Mouse (Mus musculus) gastrocnemius, postnatal 10 days (tissue): ENCODE measurements around the gene Jsrp1. TPM values are rescaled to one million over a fixed set of nuclear protein-coding genes. Genes with fewer than 3 reads are reported as not detected.
A peak's percentile ranks its signal among the peaks of the same experiment; 100 is the strongest.

ENCODE experiments used
- DNase-seq: peaks from one replicate; pipeline ENCODE4 v3.0.0; 2021; ENCODE audit warnings: mixed read lengths
- long read RNA-seq, 2 experiments: library from polyadenylated mRNA; stranded (forward); transcript quantifications; one replicate each; pipeline ENCODE4 v2.0.0; 2021
- total RNA-seq, 2 experiments: library from RNA; stranded (reverse); gene quantifications; 2 replicates each; pipeline ENCODE4 v1.2.3; 2021

Gene Jsrp1
- 100 to 1,000 TPM; 289 to 339 TPM for total RNA-seq
- long read RNA-seq, experiment 1, transcript Jsrp1-203 (7 exons, 1,108 nt), result major isoform, 192 of 309 reads
- long read RNA-seq, experiment 1, partial matches to known transcripts, result 68 of 309 reads
- long read RNA-seq, experiment 1, other reads (novel, unspliced or antisense), result 49 of 309 reads
- long read RNA-seq, experiment 2, transcript Jsrp1-203 (7 exons, 1,108 nt), result major isoform, 202 of 347 reads
- long read RNA-seq, experiment 2, partial matches to known transcripts, result 61 of 347 reads
- long read RNA-seq, experiment 2, other reads (novel, unspliced or antisense), result 84 of 347 reads

- DNase-seq, result peak; percentile 71
Measured at GRCm38 (mm10) chr10:80813366-80813765, at the start of gene Jsrp1. TSS of gene Jsrp1 (minus strand) at chr10:80813498.

DNA sequence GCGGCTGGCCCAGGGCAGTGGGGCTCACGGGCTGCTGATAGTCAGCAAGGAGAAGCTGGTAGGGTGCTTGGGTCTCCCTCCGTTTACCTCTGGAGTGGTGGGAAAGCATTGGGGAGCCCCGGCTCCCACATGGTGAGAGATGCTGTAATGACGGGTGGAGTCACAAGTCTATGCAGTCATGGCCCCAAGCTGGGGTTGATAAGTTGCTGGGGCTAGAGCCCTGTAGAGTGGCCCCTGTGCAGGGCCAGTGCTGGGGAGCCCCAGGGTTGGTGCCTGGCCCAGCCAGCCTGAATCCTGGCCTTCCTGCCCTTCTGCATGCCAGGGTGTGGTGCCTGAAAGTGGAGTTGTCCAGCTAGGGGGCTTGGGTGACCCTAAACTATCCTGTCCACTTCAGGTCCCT lies 49.0 kb upstream of the Jsrp1 start:
- DNase-seq, result no peak

- no peak for DNase-seq
Measured at GRCm38 (mm10) chr10:80858350-80858935, 45.1 kb upstream of the Jsrp1 start.

GRCm38 (mm10) chr10:80857848-80858247 lies 44.5 kb upstream of the Jsrp1 start:
- no peak for DNase-seq

DNA sequence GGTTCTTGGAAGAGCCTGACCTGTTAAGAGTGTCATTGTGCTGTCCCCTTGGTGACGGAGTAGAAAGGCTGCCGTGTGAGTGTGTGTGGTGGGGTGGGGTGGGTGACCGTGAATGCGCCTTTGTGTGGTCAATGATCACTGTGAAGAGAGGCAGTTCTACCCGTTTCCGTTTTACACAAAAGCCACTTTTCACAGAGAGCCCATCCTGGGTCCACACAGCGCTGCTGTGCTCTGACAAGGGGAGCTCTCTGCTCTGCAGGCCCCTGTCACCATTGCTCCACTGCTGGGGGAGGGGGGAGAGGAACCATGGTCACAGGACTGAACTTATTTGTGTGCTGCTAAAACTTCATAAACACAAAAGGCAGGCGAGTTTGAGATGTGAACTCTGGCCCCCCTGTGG lies 44.1 kb upstream of the Jsrp1 start:
- no peak for DNase-seq

GRCm38 (mm10) chr10:80856908-80857307 lies 43.6 kb upstream of the Jsrp1 start:
- DNase-seq, result no peak

- DNase-seq, result no peak
Measured at GRCm38 (mm10) chr10:80856267-80856666, 43.0 kb upstream of the Jsrp1 start.

- DNase-seq, result no peak
Measured at GRCm38 (mm10) chr10:80855749-80856073, 42.4 kb upstream of the Jsrp1 start.

GRCm38 (mm10) chr10:80854913-80855748 lies 41.8 kb upstream of the Jsrp1 start, which contains the start of the genes Lsm7 and Sppl2b:
TSS of gene Lsm7 (minus strand) at chr10:80855209.
TSS of gene Sppl2b (plus strand) at chr10:80855275.
- peak; percentile 99 for DNase-seq

DNA sequence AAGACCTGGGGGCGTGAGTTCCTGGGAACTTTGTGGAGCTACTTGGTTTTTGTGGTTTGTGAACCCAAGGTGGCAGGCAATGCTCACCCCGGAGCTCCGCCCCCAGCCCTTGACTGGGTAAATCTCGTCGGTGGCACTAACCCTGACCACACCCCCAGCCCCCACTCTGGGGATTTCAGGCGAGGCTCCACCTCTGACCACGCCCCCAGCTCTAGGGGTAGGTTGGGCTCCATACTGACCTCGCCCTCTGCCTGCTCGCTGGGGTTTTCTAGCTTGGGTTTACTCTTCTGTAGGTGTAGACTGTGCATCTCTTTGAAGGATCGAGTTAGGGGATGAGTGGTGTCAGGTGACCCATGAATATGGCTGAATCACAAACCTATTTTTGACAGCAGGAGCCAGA lies 35.3 kb upstream of the Jsrp1 start:
- peak; percentile 63 for DNase-seq

- DNase-seq, result no peak
Measured at GRCm38 (mm10) chr10:80845732-80846131, 32.4 kb upstream of the Jsrp1 start.

GRCm38 (mm10) chr10:80845055-80845693 lies 31.9 kb upstream of the Jsrp1 start:
- no peak for DNase-seq

DNA sequence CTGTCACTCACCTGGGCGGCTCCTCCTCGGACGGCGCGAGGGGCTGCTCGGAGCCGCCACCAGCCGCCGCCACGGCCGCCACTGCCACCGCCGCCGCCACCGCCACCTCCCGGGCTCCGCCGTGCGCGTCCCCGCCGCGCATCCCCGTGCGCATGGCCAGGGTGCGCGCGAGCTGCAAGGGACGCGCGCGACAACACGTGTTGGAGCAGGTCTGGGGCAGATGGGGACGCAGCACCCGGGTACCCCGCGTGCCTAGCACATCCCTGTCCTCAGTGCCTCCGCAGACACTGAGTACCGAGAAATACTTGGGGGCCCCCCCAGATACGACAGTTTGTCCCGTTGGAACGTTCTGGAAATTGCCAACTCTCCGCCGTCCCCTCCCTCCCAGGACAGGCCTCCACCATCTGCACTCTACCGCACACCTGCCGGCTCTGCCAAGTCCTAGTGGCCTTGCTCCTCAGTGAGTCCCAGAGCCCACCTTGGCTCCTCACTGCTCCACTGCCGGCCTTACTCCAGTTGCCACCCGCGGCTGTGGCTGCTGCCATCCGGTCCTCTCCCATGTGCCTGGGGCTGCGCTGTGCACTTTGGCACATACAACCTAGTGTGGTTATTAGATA lies 30.7 kb upstream of the Jsrp1 start, which contains the start of gene Lingo3:
Gene Lingo3 (minus strand): TSS at position 109 of the 617 bp plus-strand sequence.
- peak; percentile 51 for DNase-seq

DNA sequence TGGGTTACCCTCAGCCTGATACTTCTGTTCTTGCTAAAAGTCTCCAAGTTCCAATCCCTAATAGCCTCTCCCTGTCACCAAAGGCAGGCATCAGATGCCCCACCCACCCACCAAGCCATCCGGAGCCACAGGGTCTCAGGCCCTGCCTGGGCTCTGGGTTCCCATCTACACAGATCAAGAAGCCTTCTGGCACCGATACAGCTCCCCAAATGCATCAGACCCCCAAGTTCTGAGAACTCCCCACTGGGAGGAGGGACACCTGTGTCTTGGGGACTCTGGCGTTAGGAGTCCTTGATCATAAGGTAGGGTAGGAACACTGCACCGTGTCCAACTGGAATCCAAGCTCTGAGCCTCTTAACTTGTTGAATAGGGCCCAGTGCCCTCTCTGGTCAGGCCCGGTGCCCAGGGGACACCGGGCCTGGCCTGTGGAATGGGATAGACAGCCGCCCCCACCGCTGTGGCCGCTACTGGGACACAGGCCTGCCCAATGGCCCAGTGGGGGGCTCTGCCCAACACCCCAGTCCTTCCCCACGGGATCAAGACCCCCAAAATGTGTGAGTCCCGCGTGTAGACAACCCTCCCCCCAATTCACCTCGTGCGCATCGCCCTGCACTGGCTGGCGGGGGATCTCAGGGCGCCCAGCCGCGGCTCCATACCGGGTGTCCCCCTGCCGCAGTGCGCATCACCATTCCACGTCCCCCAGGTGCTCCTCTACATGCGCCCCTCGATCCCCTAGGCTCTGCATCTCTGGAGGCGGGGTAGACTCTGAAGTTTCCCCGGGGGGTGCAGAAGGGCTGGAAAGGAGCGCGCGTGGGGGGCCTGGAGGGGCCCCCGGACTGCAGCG lies 30.0 kb upstream of the Jsrp1 start:
- DNase-seq, result no peak

DNA sequence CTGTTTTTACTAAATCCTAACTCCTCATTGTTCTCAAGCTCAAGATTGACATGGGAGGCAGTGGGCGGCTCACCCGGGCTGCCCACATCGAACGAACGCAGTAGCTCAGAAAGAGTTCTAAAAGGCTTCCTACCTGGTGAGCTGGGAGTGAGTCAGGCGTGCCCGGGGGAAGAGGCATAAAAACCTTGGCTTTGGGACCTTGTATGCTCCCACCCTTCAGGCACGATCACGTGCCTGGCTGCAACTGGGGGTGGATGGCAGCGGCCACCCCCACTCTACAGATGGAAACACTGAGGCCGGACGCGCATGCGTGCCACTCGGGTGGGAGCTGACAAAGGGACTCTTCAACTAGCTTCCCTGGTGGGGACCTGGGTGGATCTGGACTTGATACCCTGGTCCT lies 29.0 kb upstream of the Jsrp1 start:
- DNase-seq, result no peak

- no peak for DNase-seq
Measured at GRCm38 (mm10) chr10:80841685-80842084, 28.4 kb upstream of the Jsrp1 start.

DNA sequence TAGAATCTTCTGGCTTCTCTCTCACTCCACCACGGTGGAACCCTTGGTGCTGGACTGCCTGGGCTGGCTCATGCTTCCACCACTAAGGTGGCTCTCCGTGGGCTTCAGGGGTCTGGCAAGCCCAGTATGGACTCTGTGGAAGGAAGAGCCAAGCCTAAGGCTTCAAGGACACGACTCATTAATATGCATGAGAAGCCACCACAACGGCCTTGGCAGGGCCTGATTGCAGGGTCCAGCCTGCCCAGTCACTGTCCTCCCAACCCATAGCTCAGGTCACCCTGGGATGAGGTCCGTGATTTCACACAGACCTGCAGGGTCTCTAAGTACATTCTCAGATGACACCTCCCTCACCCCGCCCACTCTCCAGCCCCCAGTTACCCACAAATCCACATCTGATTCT lies 26.6 kb upstream of the Jsrp1 start:
- DNase-seq, result no peak

GRCm38 (mm10) chr10:80838346-80838912 lies 25.1 kb upstream of the Jsrp1 start:
- DNase-seq, result no peak

DNA sequence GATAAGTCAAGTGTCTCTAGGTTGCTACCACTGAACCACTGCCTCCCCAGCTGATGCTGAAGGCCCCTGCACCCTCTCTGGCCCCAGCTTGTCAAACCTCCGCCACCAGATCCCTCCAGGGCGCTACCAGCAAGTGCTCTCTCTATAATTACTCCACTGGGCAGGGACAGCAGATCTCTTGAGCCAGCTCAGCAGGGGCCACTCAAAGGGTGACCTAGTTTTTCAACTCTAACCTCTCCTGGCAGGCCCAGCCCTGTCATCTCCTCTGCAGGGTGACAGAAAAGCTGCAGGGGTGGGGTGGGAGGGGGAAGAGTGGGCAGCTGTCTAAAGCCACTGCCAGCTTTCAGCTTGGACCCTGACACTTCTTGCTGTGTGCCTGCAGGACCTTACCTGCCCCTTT lies 24.5 kb upstream of the Jsrp1 start:
- DNase-seq, result no peak

DNA sequence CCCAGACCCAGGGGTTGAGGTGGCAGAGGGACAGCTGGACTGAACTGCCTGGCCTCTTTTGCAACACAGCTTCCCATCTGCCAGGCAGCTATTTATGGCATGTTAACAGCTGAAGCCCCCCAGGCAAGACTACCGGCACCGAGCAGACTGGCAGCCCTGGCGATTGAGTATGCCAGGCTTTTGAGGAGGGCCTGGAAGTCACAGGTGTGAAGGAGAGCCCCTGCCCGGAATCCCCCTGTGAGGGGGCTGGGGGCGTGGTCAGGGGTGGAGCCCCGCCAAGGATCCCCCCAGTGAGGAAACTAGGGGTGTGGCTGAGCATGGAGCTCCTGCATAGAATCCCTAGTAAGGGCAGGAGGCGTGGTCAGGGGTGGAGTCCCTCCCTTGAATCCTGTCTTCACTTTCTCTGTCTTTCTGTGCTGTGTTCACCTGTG lies 23.7 kb upstream of the Jsrp1 start:
- DNase-seq, result peak; percentile 47

GRCm38 (mm10) chr10:80835617-80836016 lies 22.3 kb upstream of the Jsrp1 start:
- no peak for DNase-seq
